Mouse (Mus musculus): ENCODE data around the gene Siah1a. TPM values are rescaled to one million over a fixed set of nuclear protein-coding genes. Genes with fewer than 3 reads are reported as not detected.

Siah1a gene
- polyA plus RNA-seq, 1 experiment from 2014 or later = 75.6 TPM

- Histone ChIP-seq H3K4me2 (ENCODE audit: low read depth) (no peak overlapping the region), H3K9ac (ENCODE audit: low read length) (no peak overlapping the region), H3K4me1 (ENCODE audit: control insufficient read depth, insufficient read depth, low read length) (no peaks in the 10 kb centered on the region), H3K27me3 (ENCODE audit: control insufficient read depth, insufficient read depth, low read length) (no peaks in the 10 kb centered on the region), H3K9me3 (ENCODE audit: control insufficient read depth, low read length) (no peaks in the 10 kb centered on the region), H3K36me3 (ENCODE audit: control insufficient read depth, insufficient read depth, low read length) (no peaks in the 10 kb centered on the region), H3K4me3 (ENCODE audit: low read depth, low read length) (no peak overlapping the region), H3K27ac (ENCODE audit: low read depth, low read length) (no peak overlapping the region)
- 89% methylated on average over 1 of the region's 1 CpGs for WGBS
- DNase-seq (ENCODE audit: low spot score) (no peak), ATAC-seq (ENCODE audit: insufficient read depth, low FRiP score, low TSS enrichment) (no peak)
Observed at GRCm38 (mm10) chr8:86769945-86770715, 24.4 kb upstream of the Siah1a start.

DNA sequence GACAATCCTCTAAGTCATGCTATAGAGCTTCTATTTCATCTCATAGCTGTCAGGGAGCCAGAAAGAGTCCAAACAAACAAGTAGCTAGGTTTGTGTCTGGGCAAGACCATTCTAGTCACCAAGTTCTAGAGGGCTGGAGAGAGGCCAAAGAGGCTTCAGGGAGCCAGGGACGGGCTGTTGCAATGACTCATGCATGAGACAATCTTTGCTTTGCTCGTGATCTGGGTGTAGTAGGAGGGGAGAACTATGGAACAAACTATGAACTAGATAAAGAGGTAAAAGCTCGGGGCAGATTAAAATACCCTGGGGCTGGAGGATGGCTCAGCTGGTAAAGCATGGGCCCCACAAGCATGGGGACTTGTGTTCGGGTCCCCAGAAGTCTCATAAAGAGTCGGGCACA lies 22.8 kb upstream of the Siah1a start:
- no peak overlapping the region for H3K9ac ChIP-seq (ENCODE audit: low read length)
- no peak overlapping the region for H3K4me3 ChIP-seq (ENCODE audit: low read depth, low read length)

GRCm38 (mm10) chr8:86766548-86767211 lies 20.9 kb upstream of the Siah1a start:
- no peaks in the 10 kb centered on the region for H3K36me3 ChIP-seq (ENCODE audit: control insufficient read depth, insufficient read depth, low read length)
- no peak overlapping the region for H3K9ac ChIP-seq (ENCODE audit: low read length)
- DNase-seq (ENCODE audit: low spot score) = no peak
- no peaks in the 10 kb centered on the region for H3K27me3 ChIP-seq (ENCODE audit: control insufficient read depth, insufficient read depth, low read length)
- ATAC-seq (ENCODE audit: insufficient read depth, low FRiP score, low TSS enrichment) = no peak
- no peak overlapping the region for H3K4me2 ChIP-seq (ENCODE audit: low read depth)
- no peak overlapping the region for H3K27ac ChIP-seq (ENCODE audit: low read depth, low read length)
- 89% methylated on average over 9 of the region's 9 CpGs for WGBS
- no peaks in the 10 kb centered on the region for H3K9me3 ChIP-seq (ENCODE audit: control insufficient read depth, low read length)
- no peak overlapping the region for H3K4me3 ChIP-seq (ENCODE audit: low read depth, low read length)
- no peaks in the 10 kb centered on the region for H3K4me1 ChIP-seq (ENCODE audit: control insufficient read depth, insufficient read depth, low read length)

More for the DNA sequence above, 22.8 kb upstream of the Siah1a start:
- no peak for DNase-seq (ENCODE audit: low spot score)
- WGBS = 81% methylated on average over 5 of the region's 5 CpGs
- ATAC-seq (ENCODE audit: insufficient read depth, low FRiP score, low TSS enrichment) = no peak
- no peak overlapping the region for H3K27ac ChIP-seq (ENCODE audit: low read depth, low read length)
- H3K9me3 ChIP-seq (ENCODE audit: control insufficient read depth, low read length) = no peaks in the 10 kb centered on the region
- H3K36me3 ChIP-seq (ENCODE audit: control insufficient read depth, insufficient read depth, low read length) = no peaks in the 10 kb centered on the region
- H3K4me1 ChIP-seq (ENCODE audit: control insufficient read depth, insufficient read depth, low read length) = no peaks in the 10 kb centered on the region
- H3K4me2 ChIP-seq (ENCODE audit: low read depth) = no peak overlapping the region
- no peaks in the 10 kb centered on the region for H3K27me3 ChIP-seq (ENCODE audit: control insufficient read depth, insufficient read depth, low read length)

- no peak overlapping the region for H3K9ac ChIP-seq (ENCODE audit: low read length)
- no peak overlapping the region for H3K27ac ChIP-seq (ENCODE audit: low read depth, low read length)
- no peaks in the 10 kb centered on the region for H3K27me3 ChIP-seq (ENCODE audit: control insufficient read depth, insufficient read depth, low read length)
- no peaks in the 10 kb centered on the region for H3K36me3 ChIP-seq (ENCODE audit: control insufficient read depth, insufficient read depth, low read length)
- H3K9me3 ChIP-seq (ENCODE audit: control insufficient read depth, low read length) = no peaks in the 10 kb centered on the region
- H3K4me3 ChIP-seq (ENCODE audit: low read depth, low read length) = no peak overlapping the region
- 85% methylated on average over 8 of the region's 8 CpGs for WGBS
- H3K4me2 ChIP-seq (ENCODE audit: low read depth) = no peak overlapping the region
- no peaks in the 10 kb centered on the region for H3K4me1 ChIP-seq (ENCODE audit: control insufficient read depth, insufficient read depth, low read length)
- ATAC-seq (ENCODE audit: insufficient read depth, low FRiP score, low TSS enrichment) (no peak), DNase-seq (ENCODE audit: low spot score) (no peak)
Observed at GRCm38 (mm10) chr8:86765669-86766068, 19.9 kb upstream of the Siah1a start.

DNA sequence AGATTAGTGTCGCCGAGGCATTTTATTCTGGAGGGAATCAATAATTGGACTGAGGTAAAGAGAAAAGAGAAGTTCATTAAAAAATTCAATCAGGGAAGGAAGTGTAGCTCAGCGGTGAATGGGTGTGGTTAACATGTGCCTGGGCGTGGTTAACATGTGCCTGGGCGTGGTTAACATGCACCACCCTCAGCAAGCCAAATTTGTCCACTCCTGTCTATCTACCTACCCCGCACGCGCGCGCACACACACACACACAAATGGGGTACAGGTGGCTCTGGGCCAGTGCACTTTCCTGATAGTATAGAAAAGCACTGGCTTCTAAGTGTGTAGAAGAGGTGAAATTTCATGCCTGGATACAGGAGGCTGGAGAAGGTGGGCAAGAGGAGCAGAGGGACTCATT lies 19.4 kb upstream of the Siah1a start:
- 91% methylated on average over 10 of the region's 10 CpGs for WGBS
- Histone ChIP-seq H3K9me3 (ENCODE audit: control insufficient read depth, low read length) (no peaks in the 10 kb centered on the region), H3K4me2 (ENCODE audit: low read depth) (no peak overlapping the region), H3K27ac (ENCODE audit: low read depth, low read length) (no peak overlapping the region), H3K9ac (ENCODE audit: low read length) (no peak overlapping the region), H3K4me3 (ENCODE audit: low read depth, low read length) (no peak overlapping the region), H3K4me1 (ENCODE audit: control insufficient read depth, insufficient read depth, low read length) (no peaks in the 10 kb centered on the region), H3K27me3 (ENCODE audit: control insufficient read depth, insufficient read depth, low read length) (no peaks in the 10 kb centered on the region), H3K36me3 (ENCODE audit: control insufficient read depth, insufficient read depth, low read length) (no peaks in the 10 kb centered on the region)
- DNase-seq (ENCODE audit: low spot score) (no peak), ATAC-seq (ENCODE audit: insufficient read depth, low FRiP score, low TSS enrichment) (no peak)

GRCm38 (mm10) chr8:86762806-86763205 lies 17.1 kb upstream of the Siah1a start:
- H3K9me3 ChIP-seq (ENCODE audit: control insufficient read depth, low read length) = no peaks in the 10 kb centered on the region
- no peaks in the 10 kb centered on the region for H3K27me3 ChIP-seq (ENCODE audit: control insufficient read depth, insufficient read depth, low read length)
- H3K4me1 ChIP-seq (ENCODE audit: control insufficient read depth, insufficient read depth, low read length) = no peaks in the 10 kb centered on the region
- no peak overlapping the region for H3K4me3 ChIP-seq (ENCODE audit: low read depth, low read length)
- H3K4me2 ChIP-seq (ENCODE audit: low read depth) = no peak overlapping the region
- no peaks in the 10 kb centered on the region for H3K36me3 ChIP-seq (ENCODE audit: control insufficient read depth, insufficient read depth, low read length)
- DNase-seq (ENCODE audit: low spot score) (no peak), ATAC-seq (ENCODE audit: insufficient read depth, low FRiP score, low TSS enrichment) (no peak)
- no peak overlapping the region for H3K9ac ChIP-seq (ENCODE audit: low read length)
- no peak overlapping the region for H3K27ac ChIP-seq (ENCODE audit: low read depth, low read length)
- 54% methylated on average over 5 of the region's 5 CpGs for WGBS

- Histone ChIP-seq H3K9me3 (ENCODE audit: control insufficient read depth, low read length) (no peaks in the 10 kb centered on the region), H3K36me3 (ENCODE audit: control insufficient read depth, insufficient read depth, low read length) (no peaks in the 10 kb centered on the region), H3K4me3 (ENCODE audit: low read depth, low read length) (no peak overlapping the region), H3K9ac (ENCODE audit: low read length) (no peak overlapping the region), H3K4me2 (ENCODE audit: low read depth) (no peak overlapping the region), H3K27me3 (ENCODE audit: control insufficient read depth, insufficient read depth, low read length) (no peaks in the 10 kb centered on the region), H3K4me1 (ENCODE audit: control insufficient read depth, insufficient read depth, low read length) (peaks cover 3% of the 10 kb centered on the region; the same call in 1 of the 2 replicates), H3K27ac (ENCODE audit: low read depth, low read length) (no peak overlapping the region)
- 85% methylated on average over 6 of the region's 6 CpGs for WGBS
- DNase-seq (ENCODE audit: low spot score) = no peak
- ATAC-seq (ENCODE audit: insufficient read depth, low FRiP score, low TSS enrichment) = no peak
Observed at GRCm38 (mm10) chr8:86760746-86761145, 15.0 kb upstream of the Siah1a start.

- ATAC-seq (ENCODE audit: insufficient read depth, low FRiP score, low TSS enrichment) (no peak), DNase-seq (ENCODE audit: low spot score) (no peak)
- H3K27ac ChIP-seq (ENCODE audit: low read depth, low read length) = no peak overlapping the region
- no peaks in the 10 kb centered on the region for H3K27me3 ChIP-seq (ENCODE audit: control insufficient read depth, insufficient read depth, low read length)
- H3K9me3 ChIP-seq (ENCODE audit: control insufficient read depth, low read length) = no peaks in the 10 kb centered on the region
- no peak overlapping the region for H3K9ac ChIP-seq (ENCODE audit: low read length)
- WGBS = 58% methylated on average over 4 of the region's 4 CpGs
- no peaks in the 10 kb centered on the region for H3K36me3 ChIP-seq (ENCODE audit: control insufficient read depth, insufficient read depth, low read length)
- H3K4me1 ChIP-seq (ENCODE audit: control insufficient read depth, insufficient read depth, low read length) = peaks cover 3% of the 10 kb centered on the region; the same call in 1 of the 2 replicates
- no peak overlapping the region for H3K4me2 ChIP-seq (ENCODE audit: low read depth)
- H3K4me3 ChIP-seq (ENCODE audit: low read depth, low read length) = no peak overlapping the region
Observed at GRCm38 (mm10) chr8:86759090-86759491, 13.4 kb upstream of the Siah1a start.

GRCm38 (mm10) chr8:86758651-86759050 lies 12.9 kb upstream of the Siah1a start:
- H3K4me1 ChIP-seq (ENCODE audit: control insufficient read depth, insufficient read depth, low read length) = peaks cover 3% of the 10 kb centered on the region; the same call in 1 of the 2 replicates

More at GRCm38 (mm10) chr8:86758651-86759050, 12.9 kb upstream of the Siah1a start:
- no peaks in the 10 kb centered on the region for H3K27me3 ChIP-seq (ENCODE audit: control insufficient read depth, insufficient read depth, low read length)
- no peak overlapping the region for H3K4me3 ChIP-seq (ENCODE audit: low read depth, low read length)
- no peak for DNase-seq (ENCODE audit: low spot score)
- H3K9me3 ChIP-seq (ENCODE audit: control insufficient read depth, low read length) = no peaks in the 10 kb centered on the region
- H3K36me3 ChIP-seq (ENCODE audit: control insufficient read depth, insufficient read depth, low read length) = no peaks in the 10 kb centered on the region
- H3K27ac ChIP-seq (ENCODE audit: low read depth, low read length) = no peak overlapping the region
- 88% methylated on average over 3 of the region's 3 CpGs for WGBS
- H3K9ac ChIP-seq (ENCODE audit: low read length) = no peak overlapping the region
- ATAC-seq (ENCODE audit: insufficient read depth, low FRiP score, low TSS enrichment) = no peak
- H3K4me2 ChIP-seq (ENCODE audit: low read depth) = no peak overlapping the region
